Mouse (Mus musculus) intestine, embryonic 14.5 days (tissue): Measurements from ENCODE around the gene Tmcc3. TPM values are rescaled to one million over a fixed set of nuclear protein-coding genes. Genes with fewer than 3 reads are reported as not detected.

Experiments
- ATAC-seq: fragments of 200-750 bp; cut with Nextera tagmentation; replicated peaks from 2 replicates; pipeline ENCODE4 v1.8.0; 2017; ENCODE audit warnings: low read depth, moderate number of reproducible peaks, moderate TSS enrichment, moderate library complexity; ENCODE audit not compliant: low FRiP score, low TSS enrichment
- DNase-seq: peaks from one replicate; pipeline ENCODE4 v3.0.0-alpha.2; 2018; ENCODE audit warnings: low spot score
- H3K27ac ChIP-seq: fragments of 300-500 bp; sonication (generic); 2 replicates; pipeline ENCODE4 v1.5.1; 2014; ENCODE audit warnings: low read depth, mild to moderate bottlenecking, control low read depth
- H3K27me3 ChIP-seq: fragments of 300-500 bp; sonication (generic); replicated peaks from 2 replicates; pipeline ENCODE4 v1.6.1; 2014; ENCODE audit warnings: low read length, control low read depth; ENCODE audit not compliant: control insufficient read depth, insufficient read depth
- H3K36me3 ChIP-seq: fragments of 300-500 bp; sonication (generic); 2 replicates; pipeline ENCODE4 v1.6.1; 2014; ENCODE audit warnings: low read length, control low read depth; ENCODE audit not compliant: control insufficient read depth, insufficient read depth
- H3K4me1 ChIP-seq: fragments of 300-500 bp; sonication (generic); replicated peaks from 2 replicates; pipeline ENCODE4 v1.6.1; 2014; ENCODE audit warnings: low read length, control low read depth, mixed read lengths; ENCODE audit not compliant: control insufficient read depth, insufficient read depth
- H3K4me2 ChIP-seq: fragments of 300-500 bp; sonication (generic); 2 replicates; pipeline ENCODE4 v1.6.1; 2014; ENCODE audit warnings: low read length
- H3K4me3 ChIP-seq: fragments of 300-500 bp; sonication (generic); 2 replicates; pipeline ENCODE4 v1.5.1; 2014; ENCODE audit warnings: low read depth, low read length, control low read depth, mixed read lengths
- H3K9ac ChIP-seq: fragments of 300-500 bp; sonication (generic); 2 replicates; pipeline ENCODE4 v1.6.1; 2014; ENCODE audit warnings: mild to moderate bottlenecking, low read length
- H3K9me3 ChIP-seq: fragments of 300-500 bp; sonication (generic); 2 replicates; pipeline ENCODE4 v1.6.1; 2016; ENCODE audit warnings: low read length, control low read depth; ENCODE audit not compliant: control insufficient read depth
- WGBS: fragments of 180-500 bp; shearing (Covaris S2); extraction: QIAGEN DNeasy Blood & Tissue Kit; methylation state at CpG from one replicate; pipeline ENCODE4 v1.1.7; 2014; 5-methylcytosine and 5-hydroxymethylcytosine counted together
- polyA plus RNA-seq: library from polyadenylated mRNA; unstranded; fragments of >200 nt; fragmentation: Nextera tagmentation; extraction: Ambion mirVana; gene quantifications from 2 replicates; pipeline ENCODE4 v1.2.1, GENCODE M21; 2014

Gene Tmcc3
- polyA plus RNA-seq, 1 experiment from 2014 or later, result 10.4 TPM

DNA sequence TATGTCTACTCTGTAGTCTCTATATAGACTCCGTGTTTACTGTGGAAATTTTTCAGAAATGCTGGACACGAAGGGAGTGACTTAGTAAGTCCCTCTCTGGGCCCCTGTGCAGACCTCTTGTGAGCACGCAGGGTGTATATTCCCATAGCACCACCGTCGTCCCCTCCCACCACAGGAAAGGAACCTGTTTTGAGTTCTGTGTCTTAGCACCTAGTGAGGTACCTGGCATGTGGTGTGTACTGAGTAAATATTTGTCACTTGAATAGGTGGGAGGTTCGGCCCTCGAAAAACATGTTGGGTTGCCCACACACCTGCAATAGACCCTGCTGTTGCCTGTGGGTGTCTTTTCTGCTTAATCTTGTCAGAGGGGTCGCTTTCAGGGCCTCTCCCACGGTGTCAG is 99.8 kb downstream of the Tmcc3 start:
- WGBS, result 76% methylated on average over 9 of the region's 9 CpGs
- DNase-seq (no peak), ATAC-seq (no peak)
- Histone ChIP-seq H3K36me3 (no peaks in the 10 kb centered on the region), H3K27ac (no peak overlapping the region), H3K4me2 (no peak overlapping the region), H3K9ac (no peak overlapping the region), H3K27me3 (no peaks in the 10 kb centered on the region), H3K4me1 (peaks cover 32% of the 10 kb centered on the region), H3K9me3 (no peaks in the 10 kb centered on the region), H3K4me3 (no peak overlapping the region)

GRCm38 (mm10) chr10:94413770-94414651 is 102.3 kb downstream of the Tmcc3 start:
- no peak overlapping the region for H3K4me3 ChIP-seq
- peak overlapping the region; percentile 6; the same call in 1 of the 2 replicates for H3K4me2 ChIP-seq
- H3K36me3 ChIP-seq, result no peaks in the 10 kb centered on the region
- no peaks in the 10 kb centered on the region for H3K9me3 ChIP-seq
- ATAC-seq (peak; percentile 22; the same call in 1 of the 2 replicates), DNase-seq (no peak)
- H3K9ac ChIP-seq, result no peak overlapping the region
- WGBS, result 20% methylated on average over 8 of the region's 8 CpGs
- peak overlapping the region; percentile 59 for H3K27ac ChIP-seq
- no peaks in the 10 kb centered on the region for H3K27me3 ChIP-seq
- H3K4me1 ChIP-seq, result peaks cover 32% of the 10 kb centered on the region

GRCm38 (mm10) chr10:94415950-94416844 is 104.4 kb downstream of the Tmcc3 start:
- Histone ChIP-seq H3K27me3 (no peaks in the 10 kb centered on the region), H3K4me2 (peak overlapping the region; percentile 36), H3K9ac (0 out of 2 replicates have a peak overlapping the region, but pooled peaks have one; percentile 20), H3K4me1 (peaks cover 29% of the 10 kb centered on the region), H3K4me3 (no peak overlapping the region; the same call in 1 of the 2 replicates), H3K27ac (peak overlapping the region; percentile 22; the same call in 1 of the 2 replicates), H3K9me3 (no peaks in the 10 kb centered on the region), H3K36me3 (no peaks in the 10 kb centered on the region)
- ATAC-seq (no peak), DNase-seq (peak; percentile 61)
- WGBS, result 30% methylated on average over 22 of the region's 22 CpGs

DNA sequence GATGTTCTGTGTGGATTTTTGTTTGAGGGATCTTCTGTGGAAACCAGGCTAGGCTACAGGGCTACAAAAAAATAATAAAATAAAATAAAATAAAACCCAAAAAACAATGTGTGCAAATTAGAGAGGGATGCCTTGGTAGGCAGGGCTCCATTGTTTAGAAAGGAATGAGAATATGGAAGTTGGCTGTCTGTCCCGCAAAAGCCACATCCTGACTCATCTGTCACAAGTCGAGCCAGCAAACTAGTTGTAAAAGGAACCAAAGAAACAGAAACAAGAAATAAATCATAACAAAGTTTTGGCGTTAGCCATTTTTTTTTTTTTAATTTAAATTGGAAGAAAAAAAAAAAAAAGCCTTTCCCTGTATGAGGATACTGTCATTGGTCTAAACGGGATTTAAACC is 105.9 kb downstream of the Tmcc3 start:
- Histone ChIP-seq H3K27ac (no peak overlapping the region), H3K9me3 (no peaks in the 10 kb centered on the region), H3K27me3 (no peaks in the 10 kb centered on the region)

DNA sequence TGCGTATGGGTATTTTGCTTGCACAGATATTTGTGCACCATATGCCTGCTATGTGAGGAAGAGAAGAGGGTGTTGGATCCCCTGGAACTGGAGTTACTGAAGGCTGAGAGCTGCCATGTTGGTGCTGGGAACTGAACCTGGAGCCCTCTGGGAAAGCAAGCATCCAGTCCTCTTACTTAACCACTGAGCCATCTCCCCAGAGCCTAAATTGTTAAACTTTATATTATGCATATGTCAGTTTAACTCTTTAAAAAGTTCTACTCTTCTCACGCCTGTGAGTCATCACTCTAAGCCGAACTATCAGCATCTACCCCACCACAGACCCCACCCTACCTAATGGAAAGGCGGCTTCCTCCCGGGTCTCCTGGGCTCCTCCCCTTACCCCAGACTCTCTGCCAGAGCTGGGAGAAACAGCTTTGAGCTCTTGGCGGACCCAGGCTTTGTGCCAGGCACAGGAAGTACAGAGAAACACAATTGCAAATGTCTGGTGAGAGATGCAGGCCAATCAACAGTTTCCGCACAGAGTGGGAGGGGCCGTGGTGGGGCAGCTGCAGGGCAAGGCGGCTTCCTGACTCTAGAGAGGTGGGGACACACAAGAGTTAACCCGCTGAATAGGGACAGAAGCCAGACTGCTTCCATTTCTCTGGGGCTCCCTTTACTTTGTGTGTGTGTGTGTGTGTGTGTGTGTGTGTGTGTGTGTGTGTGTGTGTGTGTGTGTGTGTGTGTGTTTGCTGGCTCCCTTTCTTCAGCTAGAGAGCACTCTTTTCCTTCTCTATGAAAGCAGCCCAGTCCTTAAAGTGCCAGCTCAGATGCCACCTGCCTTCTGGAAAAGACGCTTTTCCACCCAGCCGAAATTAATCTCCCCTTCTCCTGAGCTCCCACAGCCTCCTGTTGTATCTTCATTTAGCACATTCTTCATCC is 114.5 kb downstream of the Tmcc3 start:
- no peaks in the 10 kb centered on the region for H3K27me3 ChIP-seq
- no peak overlapping the region for H3K9ac ChIP-seq
- H3K9me3 ChIP-seq, result no peaks in the 10 kb centered on the region
- H3K4me3 ChIP-seq, result no peak overlapping the region
- no peaks in the 10 kb centered on the region for H3K36me3 ChIP-seq
- peak overlapping the region; percentile 33; the same call in 1 of the 2 replicates for H3K27ac ChIP-seq
- peak; percentile 72; the same call in 1 of the 2 replicates for ATAC-seq
- H3K4me1 ChIP-seq, result no peaks in the 10 kb centered on the region; the same call in 1 of the 2 replicates
- no peak overlapping the region; the same call in 1 of the 2 replicates for H3K4me2 ChIP-seq
- DNase-seq, result peak; percentile 64
- 52% methylated on average over 12 of the region's 12 CpGs for WGBS

More for the DNA sequence above, 105.9 kb downstream of the Tmcc3 start:
- Histone ChIP-seq H3K36me3 (no peaks in the 10 kb centered on the region), H3K4me2 (no peak overlapping the region), H3K9ac (no peak overlapping the region), H3K4me1 (peaks cover 29% of the 10 kb centered on the region), H3K4me3 (no peak overlapping the region)
- ATAC-seq, result no peak
- no peak for DNase-seq
- WGBS, result 60% methylated on average over 4 of the region's 4 CpGs

DNA sequence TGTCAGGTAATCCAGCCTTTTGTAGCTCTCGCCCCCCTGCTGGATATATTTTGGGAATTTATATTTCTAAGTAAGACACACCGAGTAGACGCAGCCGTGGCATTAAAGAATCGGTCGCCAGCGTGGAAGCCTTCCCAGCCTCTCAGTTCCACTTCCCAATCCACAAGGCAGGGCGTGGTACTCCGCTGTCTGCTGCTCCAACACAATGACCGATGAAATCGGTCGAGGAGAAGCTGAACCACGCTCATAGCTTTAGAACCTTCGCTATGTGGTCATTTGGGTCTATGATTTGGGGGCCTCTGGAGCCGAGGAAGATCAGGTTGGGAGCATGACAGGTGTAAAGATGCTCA is 115.1 kb downstream of the Tmcc3 start:
- Histone ChIP-seq H3K4me2 (no peak overlapping the region), H3K27ac (no peak overlapping the region), H3K4me3 (no peak overlapping the region), H3K36me3 (no peaks in the 10 kb centered on the region), H3K4me1 (no peaks in the 10 kb centered on the region; the same call in 1 of the 2 replicates), H3K9me3 (no peaks in the 10 kb centered on the region), H3K27me3 (no peaks in the 10 kb centered on the region), H3K9ac (no peak overlapping the region)
- DNase-seq (no peak), ATAC-seq (no peak)
- 87% methylated on average over 15 of the region's 15 CpGs for WGBS

DNA sequence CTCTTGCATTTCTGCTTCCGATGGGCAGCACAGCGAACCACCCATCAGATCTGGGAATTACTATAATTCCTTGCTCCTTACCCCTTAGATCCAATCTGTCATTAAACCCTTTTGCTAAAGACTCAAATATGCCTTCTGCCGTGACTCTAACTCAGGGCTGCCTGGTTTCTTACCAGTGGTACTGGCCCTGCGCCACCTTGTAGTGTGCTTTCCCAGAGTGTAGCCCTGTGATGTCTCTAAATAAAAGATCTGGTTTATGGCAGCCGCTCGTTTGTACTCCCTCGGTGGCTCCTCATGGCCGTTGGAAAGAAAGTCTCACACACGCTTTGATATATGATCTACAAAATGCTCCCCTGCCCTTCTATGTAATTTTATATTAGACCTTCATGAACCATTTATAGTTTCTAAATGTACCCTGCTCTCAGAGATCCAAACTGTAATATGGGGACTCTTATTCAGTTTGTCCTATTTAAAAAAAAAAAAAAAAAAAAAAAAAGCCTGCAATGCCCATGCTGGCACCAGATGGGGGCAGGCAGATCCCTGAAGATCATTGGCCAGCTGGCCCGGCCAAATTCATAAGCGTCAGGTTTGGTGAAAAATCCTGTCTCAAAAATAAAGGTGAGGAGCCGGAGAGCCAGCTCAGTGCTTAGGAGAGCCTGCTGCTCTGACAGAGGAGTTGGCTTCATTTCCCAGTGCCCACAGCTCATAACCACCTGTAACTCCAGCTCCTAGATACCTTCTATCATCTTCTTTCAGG is 116.6 kb downstream of the Tmcc3 start:
- ATAC-seq, result no peak
- Histone ChIP-seq H3K27ac (no peak overlapping the region), H3K4me1 (no peaks in the 10 kb centered on the region; the same call in 1 of the 2 replicates), H3K4me2 (no peak overlapping the region), H3K9ac (no peak overlapping the region), H3K36me3 (no peaks in the 10 kb centered on the region), H3K9me3 (no peaks in the 10 kb centered on the region), H3K27me3 (no peaks in the 10 kb centered on the region), H3K4me3 (no peak overlapping the region)
- no peak for DNase-seq
- WGBS, result 67% methylated on average over 12 of the region's 12 CpGs
